Mouse (Mus musculus) G1E (cell line): Measurements from ENCODE around the gene Icos.

Experiments
- CTCF ChIP-seq: IDR thresholded peaks from 2 replicates; pipeline ENCODE4 v1.5.1; 2012; ENCODE audit warnings: low read depth, low read length, inconsistent platforms, mixed read lengths
- GATA1 ChIP-seq: IDR thresholded peaks from 2 replicates; pipeline ENCODE4 v1.6.1; 2012; ENCODE audit warnings: borderline replicate concordance, low read length, inconsistent platforms, mixed read lengths
- GATA2 ChIP-seq: IDR thresholded peaks from 2 replicates; pipeline ENCODE4 v1.6.1; 2012; ENCODE audit warnings: low read depth, low read length, inconsistent platforms, borderline replicate concordance

DNA sequence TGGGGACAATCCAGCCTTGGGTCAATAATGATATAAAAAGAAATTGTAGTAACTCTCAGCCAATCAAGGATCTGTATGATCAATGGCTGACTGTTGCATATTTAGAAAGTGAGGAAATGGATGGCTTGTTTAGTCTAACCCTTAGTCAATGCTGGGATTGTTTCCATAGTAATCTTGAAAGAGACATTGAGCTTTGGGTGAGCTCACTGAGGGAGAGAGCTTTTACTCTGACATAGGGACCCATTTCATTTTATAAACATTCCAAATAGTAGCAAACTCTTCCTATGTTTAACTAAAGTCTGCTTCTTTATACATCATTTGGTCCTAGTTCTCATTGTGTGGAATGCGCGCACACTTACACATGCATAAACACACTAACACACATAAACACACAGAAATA, 28.5 kb downstream of the Icos start:
- TF ChIP-seq CTCF (no peak), GATA2 (no peak), GATA1 (no peak)
